Mouse (Mus musculus) layer of hippocampus, adult 11-12 months (tissue): ENCODE measurements at regions not wholly inside any gene's neighbourhood (a gene's known extent, or its start where the extent isn't known, plus 50 kb on each side); places are given as distances from the start of the nearest gene placed in this dataset.

ENCODE experiments used
- DNase-seq: peaks from one replicate; pipeline ENCODE4 v3.0.0; 2022; ENCODE audit warnings: low spot score

- DNase-seq, result no peak
Observed at GRCm38 (mm10) chr10:42131798-42132197, 113.6 kb upstream of the Armc2 start.

GRCm38 (mm10) chr10:42131298-42131697 lies 113.1 kb upstream of the Armc2 start:
- DNase-seq, result no peak

GRCm38 (mm10) chr10:42127865-42128419 lies 109.7 kb upstream of the Armc2 start:
- no peak for DNase-seq

DNA sequence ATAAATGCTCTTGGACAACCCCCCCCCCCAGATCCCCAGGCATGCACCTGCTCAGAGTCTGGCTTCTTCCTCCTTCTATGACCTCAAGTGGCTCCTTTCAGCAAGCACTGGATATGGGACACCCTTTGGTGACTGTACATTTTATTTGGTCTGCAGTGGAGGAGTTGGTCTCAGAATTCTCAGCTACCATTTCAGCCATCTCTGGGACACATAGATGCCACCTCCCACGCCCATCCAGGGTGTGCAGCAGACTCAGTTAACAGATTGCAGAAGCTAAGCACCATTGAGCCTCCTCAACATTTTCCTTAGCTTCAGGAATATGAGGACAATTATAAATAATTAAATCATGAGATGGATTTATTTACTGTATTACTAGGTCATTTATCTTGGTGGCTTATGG lies 108.6 kb upstream of the Armc2 start:
- no peak for DNase-seq

DNA sequence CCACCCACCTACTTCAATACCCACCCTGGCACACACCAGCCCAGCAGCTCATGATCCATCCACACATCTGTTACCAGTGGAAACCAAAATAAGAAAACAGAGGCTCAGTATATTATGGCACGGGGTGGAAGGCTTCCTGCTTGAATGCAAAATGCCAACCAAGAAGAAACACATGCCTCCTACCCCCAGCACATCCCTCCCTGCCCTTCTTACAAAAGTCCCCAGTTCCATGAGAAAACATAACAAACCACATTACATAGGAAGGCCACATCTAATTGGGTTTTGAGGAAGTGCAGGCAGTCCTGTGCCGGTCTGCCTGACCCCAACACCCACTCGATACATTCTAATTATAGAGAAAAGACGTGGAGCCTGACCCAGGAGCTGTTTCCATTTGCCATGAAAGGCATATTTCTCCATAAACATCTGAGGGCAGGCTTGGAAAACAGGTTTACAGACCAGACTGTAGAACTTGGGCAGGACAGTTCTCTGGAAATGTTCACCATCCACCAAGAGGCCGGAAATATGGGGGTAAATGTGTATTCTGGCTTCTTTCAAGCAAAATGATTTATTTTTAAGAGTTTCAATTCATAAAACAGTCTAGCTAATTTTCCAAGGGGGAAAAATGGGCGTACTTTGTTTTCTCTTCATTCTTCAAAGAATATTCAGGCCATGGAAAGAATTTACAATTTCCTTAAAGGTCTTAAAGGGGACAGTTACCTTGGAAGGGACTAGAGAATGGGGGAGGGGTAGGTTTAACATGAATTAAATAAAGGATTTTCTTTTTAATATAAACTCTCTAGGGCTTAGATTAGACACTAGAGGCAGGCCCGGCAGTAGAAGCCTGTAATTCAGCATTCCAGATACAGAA lies 104.8 kb upstream of the Armc2 start:
- no peak for DNase-seq

DNA sequence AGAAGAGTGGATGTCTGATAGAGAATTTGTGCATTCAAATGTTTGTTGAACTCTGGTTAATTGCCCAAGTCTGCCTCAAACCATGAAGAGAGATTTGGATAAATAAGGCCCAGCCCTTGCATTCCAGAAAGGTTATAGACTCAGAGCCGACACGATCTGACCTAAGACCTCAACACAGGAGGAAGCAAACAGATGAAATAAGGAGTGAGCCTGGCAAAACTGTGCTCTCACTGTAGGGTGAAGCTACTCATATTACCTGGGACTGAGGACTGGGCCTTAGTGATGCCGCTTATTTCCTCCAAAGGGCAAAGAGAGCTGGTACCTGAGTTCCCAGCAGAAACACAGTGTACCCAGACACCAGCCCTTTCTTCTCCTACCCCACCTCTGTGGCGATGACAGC lies 103.7 kb upstream of the Armc2 start:
- no peak for DNase-seq

DNA sequence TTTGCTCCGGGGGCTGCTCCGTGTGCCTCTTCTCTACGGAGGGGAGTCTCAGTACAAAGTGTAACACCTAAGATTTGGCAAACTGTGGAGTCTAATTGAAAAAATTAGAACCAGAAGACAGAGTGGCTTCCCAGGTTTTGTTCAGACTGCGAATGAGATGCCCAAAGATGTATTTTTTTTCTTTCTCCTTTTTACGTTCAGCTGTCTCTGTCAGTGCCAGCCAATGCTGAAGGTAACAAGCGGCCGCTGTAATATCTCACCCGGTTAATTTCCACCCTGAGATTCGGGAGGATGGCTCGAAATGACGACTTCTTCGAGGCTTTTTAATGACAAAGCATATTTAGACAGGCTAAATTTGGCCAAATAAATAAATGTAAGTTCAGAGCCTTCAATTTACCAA lies 101.1 kb upstream of the Armc2 start:
- no peak for DNase-seq

GRCm38 (mm10) chr10:42118361-42119188 lies 100.3 kb upstream of the Armc2 start:
- DNase-seq, result peak; percentile 11

GRCm38 (mm10) chr10:42117523-42117922 lies 99.3 kb upstream of the Armc2 start:
- no peak for DNase-seq

- DNase-seq, result no peak
Observed at GRCm38 (mm10) chr10:42115920-42116298, 97.7 kb upstream of the Armc2 start.

- no peak for DNase-seq
Observed at GRCm38 (mm10) chr10:42115224-42115919, 97.1 kb upstream of the Armc2 start.

- no peak for DNase-seq
Observed at GRCm38 (mm10) chr10:42110704-42111103, 92.5 kb upstream of the Armc2 start.

DNA sequence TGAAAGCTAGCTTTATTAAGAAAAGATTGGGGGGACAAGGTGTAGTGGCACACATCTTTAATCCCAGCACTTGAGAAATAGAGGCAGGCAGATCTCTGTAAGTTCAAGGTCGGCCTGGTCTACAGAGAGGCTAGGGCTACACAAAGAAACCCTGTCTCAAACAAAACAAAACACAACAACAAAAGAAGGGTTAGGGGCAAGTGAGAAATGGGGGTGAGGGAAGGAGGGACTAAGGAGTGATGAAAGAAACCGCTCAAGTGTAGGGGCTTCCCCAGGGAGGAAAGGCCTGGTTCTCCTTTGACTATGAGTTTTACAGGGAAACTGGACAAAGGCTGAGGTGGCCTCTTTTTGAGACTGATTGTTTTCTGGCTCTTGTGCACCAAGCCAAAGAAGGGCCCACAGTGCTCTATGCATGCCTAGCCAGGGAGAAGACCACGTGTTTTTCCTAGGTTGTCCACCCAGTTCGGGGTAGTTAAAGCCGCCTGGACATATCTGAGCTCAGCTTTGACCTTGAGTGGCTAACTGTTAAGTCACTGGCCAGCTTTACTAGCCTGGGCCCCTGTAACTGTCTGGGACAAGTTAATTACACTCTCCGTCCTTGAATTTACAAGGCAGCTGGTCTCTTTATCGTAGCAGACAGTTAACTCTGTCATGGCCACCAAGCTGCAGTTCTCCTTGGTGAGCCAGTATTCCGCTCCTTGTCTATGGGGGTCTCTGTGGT lies 90.2 kb upstream of the Armc2 start:
- DNase-seq, result no peak

- DNase-seq, result no peak
Observed at GRCm38 (mm10) chr10:42107437-42108293, 89.4 kb upstream of the Armc2 start.

DNA sequence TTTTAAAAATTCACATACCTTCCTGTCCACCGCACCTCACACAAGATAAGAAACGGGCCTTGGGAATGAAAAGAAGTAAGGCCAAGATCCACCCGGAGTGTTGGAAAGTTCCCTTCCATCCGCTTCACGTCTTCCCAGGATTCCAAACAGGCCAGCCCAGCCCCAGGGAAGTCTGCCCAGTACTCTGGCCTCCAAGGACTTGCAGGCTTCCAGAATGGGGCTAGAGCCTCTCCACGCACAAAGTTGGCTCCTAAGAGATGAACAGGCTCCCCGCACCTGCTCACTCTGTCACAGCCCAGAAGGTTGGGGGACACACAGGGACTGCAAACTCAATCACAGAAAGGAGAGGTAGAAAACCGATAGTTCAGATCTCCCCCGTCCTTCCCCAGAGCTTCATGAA lies 88.4 kb upstream of the Armc2 start:
- no peak for DNase-seq

GRCm38 (mm10) chr10:42105083-42105482 lies 86.8 kb upstream of the Armc2 start:
- no peak for DNase-seq

- DNase-seq, result no peak
Observed at GRCm38 (mm10) chr10:42102320-42102719, 84.1 kb upstream of the Armc2 start.

DNA sequence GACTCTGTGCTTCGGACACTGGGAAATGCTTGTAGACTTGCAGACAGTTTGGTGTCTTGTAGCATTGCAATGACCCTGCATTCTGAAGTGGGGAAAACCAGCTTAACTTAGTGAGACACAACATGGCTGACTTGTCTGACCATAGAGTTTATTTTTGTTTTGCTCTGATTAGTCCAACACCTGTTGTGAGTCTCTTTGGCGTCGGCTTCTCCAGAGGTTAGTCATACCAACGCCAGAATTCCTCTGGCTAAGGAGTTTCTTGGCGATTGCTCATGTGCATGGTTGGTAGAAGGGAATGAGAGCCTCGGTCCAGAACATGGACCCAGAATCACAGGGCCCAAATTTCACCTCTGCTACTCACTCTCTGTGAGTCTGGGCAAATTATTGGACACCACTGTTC lies 82.9 kb upstream of the Armc2 start:
- no peak for DNase-seq

DNA sequence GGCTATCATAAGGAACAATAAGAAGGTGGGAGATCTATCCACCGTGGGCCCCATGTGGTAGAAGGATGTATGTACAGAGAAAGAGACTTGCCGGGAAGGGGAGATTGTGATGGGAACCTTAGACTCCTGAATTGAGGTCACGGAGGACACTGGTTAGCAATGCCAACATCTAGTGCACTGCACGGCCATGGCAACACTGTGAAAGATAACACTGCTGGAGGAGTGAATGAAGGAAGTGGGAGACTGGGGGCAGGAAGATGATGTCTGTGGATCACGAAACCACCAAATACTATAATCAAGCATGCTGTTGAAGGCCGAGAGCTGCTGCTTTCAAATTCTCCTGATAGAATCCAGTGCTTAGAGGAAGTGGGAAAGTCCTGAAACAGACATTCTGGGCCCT lies 78.7 kb upstream of the Armc2 start:
- no peak for DNase-seq

GRCm38 (mm10) chr10:42095986-42096385 lies 77.7 kb upstream of the Armc2 start:
- no peak for DNase-seq
